Mouse (Mus musculus) lung, embryonic 14.5 days (tissue): ENCODE results near the gene Eif3c. TPM values are rescaled to one million over a fixed set of nuclear protein-coding genes. Genes with fewer than 3 reads are reported as not detected.

Experiments used
- ATAC-seq: fragments of 200-750 bp; cut with Nextera tagmentation; 2 replicates; pipeline ENCODE4 v1.8.0; 2017; ENCODE audit warnings: mild to moderate bottlenecking, moderate TSS enrichment, moderate library complexity; ENCODE audit not compliant: insufficient read depth
- DNase-seq: peaks from one replicate; pipeline ENCODE4 v3.0.0-alpha.2; 2015
- H3K27ac ChIP-seq: fragments of 300-500 bp; sonication (generic); 2 replicates; pipeline ENCODE4 v1.5.1; 2014; ENCODE audit warnings: low read depth, mild to moderate bottlenecking, moderate library complexity
- H3K27me3 ChIP-seq: fragments of 300-500 bp; sonication (generic); 2 replicates; pipeline ENCODE4 v1.6.1; 2014; ENCODE audit warnings: low read length, control low read depth; ENCODE audit not compliant: insufficient read depth
- H3K36me3 ChIP-seq: fragments of 300-500 bp; sonication (generic); 2 replicates; pipeline ENCODE4 v1.6.1; 2014; ENCODE audit warnings: control low read depth; ENCODE audit not compliant: insufficient read depth
- H3K4me1 ChIP-seq: fragments of 300-500 bp; sonication (generic); 2 replicates; pipeline ENCODE4 v1.6.1; 2014; ENCODE audit warnings: antibody characterized with exemption, control low read depth; ENCODE audit not compliant: insufficient read depth
- H3K4me2 ChIP-seq: fragments of 300-500 bp; sonication (generic); 2 replicates; pipeline ENCODE4 v1.6.1; 2014; ENCODE audit warnings: mild to moderate bottlenecking
- H3K4me3 ChIP-seq: fragments of 300-500 bp; sonication (generic); 2 replicates; pipeline ENCODE4 v1.5.1; 2014; ENCODE audit warnings: low read depth, low read length
- H3K9ac ChIP-seq: fragments of 300-500 bp; sonication (generic); 2 replicates; pipeline ENCODE4 v1.6.1; 2014
- H3K9me3 ChIP-seq: fragments of 300-500 bp; sonication (generic); 2 replicates; pipeline ENCODE4 v1.6.1; 2016; ENCODE audit warnings: low read depth, low read length, control low read depth
- CTCF ChIP-seq: IDR thresholded peaks from 2 replicates; pipeline ENCODE4 v1.5.1; 2016; ENCODE audit warnings: antibody characterized with exemption, low read depth
- WGBS: fragments of 180-500 bp; shearing (Covaris S2); extraction: QIAGEN DNeasy Blood & Tissue Kit; methylation state at CpG from one replicate; pipeline ENCODE4 v1.1.7; 2014; 5-methylcytosine and 5-hydroxymethylcytosine counted together
- polyA plus RNA-seq: library from polyadenylated mRNA; unstranded; fragments of >200 nt; fragmentation: Nextera tagmentation; extraction: Ambion mirVana; gene quantifications from 2 replicates; pipeline ENCODE4 v1.2.1, GENCODE M21; 2014

Eif3c gene
- polyA plus RNA-seq, 1 experiment from 2014 or later = 169 TPM

DNA sequence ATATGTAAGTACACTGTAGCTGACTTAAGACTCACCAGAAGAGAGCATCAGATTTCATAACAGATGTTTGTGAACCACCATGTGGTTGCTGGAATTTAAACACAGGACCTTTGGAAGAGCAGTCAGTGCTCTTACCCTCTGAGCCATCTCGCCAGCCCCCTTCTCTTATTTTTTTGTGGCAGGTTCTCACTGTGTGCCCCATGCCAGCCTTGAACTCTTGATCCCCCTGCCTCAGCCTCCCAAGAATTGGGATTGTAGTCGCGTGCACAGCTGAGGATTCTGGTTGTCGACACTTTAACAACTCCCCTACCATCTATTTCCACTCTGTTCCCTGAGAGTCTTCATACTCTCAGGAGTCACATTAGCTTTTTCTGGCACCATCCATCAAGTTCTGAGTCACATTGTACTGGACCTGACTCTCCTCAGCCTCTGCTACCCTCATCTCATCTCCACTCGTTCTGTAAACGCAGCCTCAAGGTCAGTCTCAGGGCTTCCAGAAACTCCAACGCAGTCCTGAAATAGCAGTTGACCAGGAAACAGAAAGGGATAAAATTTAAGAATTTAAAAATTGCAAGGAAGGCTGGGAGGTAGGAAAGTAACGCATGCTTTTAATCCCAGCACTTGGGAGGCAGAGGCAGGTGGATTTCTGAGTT is 59.0 kb downstream of the Eif3c start:
- H3K9ac ChIP-seq = no peak overlapping the region
- no peak overlapping the region for H3K27ac ChIP-seq
- no peak overlapping the region for H3K4me2 ChIP-seq
- 70% methylated on average over 8 of the region's 8 CpGs for WGBS
- no peaks in the 10 kb centered on the region for H3K9me3 ChIP-seq
- H3K4me3 ChIP-seq = no peak overlapping the region
- H3K36me3 ChIP-seq = no peaks in the 10 kb centered on the region
- ATAC-seq = no peak
- no peaks in the 10 kb centered on the region; the same call in 1 of the 2 replicates for H3K4me1 ChIP-seq
- H3K27me3 ChIP-seq = no peaks in the 10 kb centered on the region
- DNase-seq = no peak
- TF ChIP-seq CTCF = no peak

DNA sequence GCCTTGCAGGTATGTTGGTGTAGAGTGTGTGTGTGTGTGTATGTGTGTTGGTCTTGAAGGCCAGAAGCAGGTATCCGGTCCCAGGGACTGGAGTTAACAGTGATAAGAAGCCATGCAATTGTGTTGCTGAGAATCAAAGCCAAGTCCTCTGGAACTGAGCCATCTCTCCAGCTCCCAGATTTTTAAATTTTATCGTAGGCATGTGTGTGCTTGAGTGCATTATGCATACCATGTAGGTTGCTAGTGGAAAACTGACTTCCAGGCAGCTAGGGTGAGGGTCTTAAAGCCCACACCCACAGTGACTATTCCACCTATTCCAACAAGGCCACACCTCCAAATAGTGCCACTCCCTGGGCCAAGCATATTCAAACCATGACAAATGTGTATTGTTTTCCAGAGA is 61.3 kb downstream of the Eif3c start:
- DNase-seq (no peak), ATAC-seq (no peak)
- Histone ChIP-seq H3K4me1 (no peaks in the 10 kb centered on the region; the same call in 1 of the 2 replicates), H3K4me2 (no peak overlapping the region), H3K4me3 (no peak overlapping the region), H3K9me3 (no peaks in the 10 kb centered on the region), H3K27ac (no peak overlapping the region), H3K9ac (no peak overlapping the region), H3K27me3 (no peaks in the 10 kb centered on the region), H3K36me3 (peaks cover 15% of the 10 kb centered on the region)
- WGBS = 65% methylated on average over 2 of the region's 2 CpGs
- no peak for TF ChIP-seq CTCF

DNA sequence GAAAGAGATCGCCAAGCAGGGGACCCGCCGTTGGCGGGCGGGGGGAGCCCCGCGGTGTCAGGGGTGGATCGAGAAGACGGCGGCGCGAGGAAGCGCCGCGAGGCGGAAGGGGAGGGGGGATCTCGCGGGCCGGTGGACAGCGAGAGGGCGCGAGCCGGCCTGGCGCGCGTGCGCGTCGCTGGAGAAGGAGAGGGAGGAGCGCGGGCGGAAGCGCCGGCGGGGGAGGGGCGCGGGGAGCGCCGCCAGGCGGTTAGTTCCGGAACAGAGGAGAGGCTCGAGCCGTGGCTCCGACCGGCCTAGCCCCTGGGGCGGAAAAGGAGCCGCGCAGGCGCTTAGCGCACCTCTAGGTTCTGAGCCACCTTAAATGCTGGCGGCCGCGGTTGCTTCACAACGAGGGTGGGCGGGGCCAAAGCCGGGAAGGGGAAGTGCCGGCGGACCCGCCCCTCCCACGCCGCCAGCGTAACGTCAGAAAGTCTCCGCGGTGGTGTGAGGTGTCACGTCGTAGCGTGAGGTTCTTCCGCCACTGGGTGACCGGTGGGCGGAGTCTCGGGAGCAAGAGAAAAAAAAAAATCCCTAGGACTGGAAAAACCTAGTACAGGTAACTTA is 62.8 kb downstream of the Eif3c start, which contains the start of gene Atxn2l:
Gene Atxn2l (minus strand): TSS at position 165 of the 606 bp plus-strand sequence.
- DNase-seq = peak; percentile 99
- Histone ChIP-seq H3K4me2 (peak within 1 kb of the TSS; percentile 62), H3K9me3 (no peaks in the 10 kb centered on the region), H3K4me3 (peak within 1 kb of the TSS; percentile 100), H3K4me1 (no peaks in the 10 kb centered on the region; the same call in 1 of the 2 replicates), H3K9ac (peak within 1 kb of the TSS; percentile 99), H3K27ac (peak within 1 kb of the TSS; percentile 100), H3K27me3 (no peaks in the 10 kb centered on the region), H3K36me3 (peaks cover 30% of the 10 kb centered on the region)
- TF ChIP-seq CTCF = peak; percentile 53
- WGBS = under 1% methylated on average over 61 of the region's 72 CpGs
- ATAC-seq = peak; percentile 92

DNA sequence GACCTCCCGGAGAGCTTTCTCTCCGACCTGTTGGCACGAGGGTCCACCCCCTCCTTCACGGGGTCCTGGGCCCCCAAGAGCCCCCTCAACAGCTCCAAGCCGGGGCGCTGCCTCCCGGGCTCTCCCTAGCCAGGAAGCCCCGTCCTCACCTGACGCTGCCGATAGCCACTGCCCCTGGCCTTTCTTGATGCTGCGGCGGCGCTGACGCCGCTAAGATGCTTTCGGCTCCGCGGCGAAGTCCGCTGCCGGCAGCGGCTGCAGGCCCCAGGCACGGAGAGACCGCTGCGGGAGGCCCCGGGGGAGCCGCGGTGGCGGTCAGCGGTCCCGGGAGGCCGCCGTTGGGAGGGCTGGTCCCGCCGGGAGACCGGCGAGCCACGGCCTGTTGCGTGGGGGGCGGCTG is 63.5 kb downstream of the Eif3c start:
- Histone ChIP-seq H3K4me3 (peak overlapping the region; percentile 100), H3K27me3 (no peaks in the 10 kb centered on the region), H3K4me1 (no peaks in the 10 kb centered on the region; the same call in 1 of the 2 replicates), H3K27ac (peak overlapping the region; percentile 100), H3K9me3 (no peaks in the 10 kb centered on the region), H3K9ac (peak overlapping the region; percentile 99), H3K4me2 (peak overlapping the region; percentile 62), H3K36me3 (peaks cover 36% of the 10 kb centered on the region)
- TF ChIP-seq CTCF = no peak
- WGBS = under 1% methylated on average over 40 of the region's 40 CpGs
- DNase-seq (no peak), ATAC-seq (no peak)

DNA sequence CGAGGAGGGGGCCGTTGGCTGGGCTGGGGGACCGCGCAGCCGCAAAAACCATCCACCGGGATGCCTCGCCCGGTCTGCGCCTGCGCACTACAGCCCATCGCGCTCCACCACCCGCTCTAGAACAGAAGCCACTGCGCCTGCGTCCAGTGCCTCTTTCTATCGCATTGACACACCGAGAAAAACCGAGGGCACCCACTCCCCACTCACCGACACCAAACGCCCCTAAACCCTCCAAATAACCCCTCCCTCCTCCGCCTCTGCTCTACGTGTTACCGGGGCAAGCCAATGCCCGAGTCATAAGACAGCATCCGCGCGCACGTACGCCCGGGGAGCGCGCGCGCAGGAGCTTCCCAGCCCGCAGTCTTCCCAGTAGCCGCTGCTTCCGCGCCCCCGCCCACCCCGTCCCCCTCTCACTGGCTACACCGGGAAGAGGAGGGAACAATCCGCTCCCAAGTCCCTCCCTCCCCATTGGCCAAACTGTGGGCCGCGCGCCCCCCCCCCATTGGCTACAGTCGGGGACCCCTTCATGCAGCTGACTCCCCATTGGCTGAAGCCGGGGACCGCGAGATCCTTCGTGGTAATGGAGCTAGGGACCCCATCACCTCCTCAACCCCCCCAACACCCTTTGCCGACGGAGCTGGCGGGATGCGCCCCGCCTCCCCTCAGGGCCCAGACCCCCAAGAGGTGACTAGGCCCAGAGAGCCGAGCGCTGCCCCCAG is 64.0 kb downstream of the Eif3c start:
- H3K27me3 ChIP-seq = no peaks in the 10 kb centered on the region
- TF ChIP-seq CTCF = no peak
- DNase-seq (peak; percentile 94), ATAC-seq (peak; percentile 88)
- peak overlapping the region; percentile 62 for H3K4me2 ChIP-seq
- no peaks in the 10 kb centered on the region for H3K9me3 ChIP-seq
- peak overlapping the region; percentile 100 for H3K4me3 ChIP-seq
- H3K36me3 ChIP-seq = peaks cover 42% of the 10 kb centered on the region
- H3K9ac ChIP-seq = peak overlapping the region; percentile 99
- WGBS = under 1% methylated on average over 52 of the region's 57 CpGs
- H3K4me1 ChIP-seq = no peaks in the 10 kb centered on the region; the same call in 1 of the 2 replicates
- peak overlapping the region; percentile 100 for H3K27ac ChIP-seq

DNA sequence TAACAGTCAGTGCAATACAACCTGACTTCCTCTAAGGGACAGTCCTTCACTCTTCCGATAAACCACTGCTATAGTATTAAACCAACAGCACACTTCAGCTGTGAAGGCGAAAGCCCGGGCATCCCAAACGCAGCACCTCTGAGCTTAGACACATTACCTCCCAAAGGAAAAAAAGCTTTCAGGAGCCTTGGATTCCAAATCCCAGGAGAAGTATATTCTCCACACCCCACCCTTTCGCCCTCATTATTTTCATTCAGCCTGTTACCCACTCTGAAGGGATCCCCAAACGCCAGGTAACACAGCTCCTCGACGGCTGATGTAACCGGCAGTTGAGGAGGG is 64.6 kb downstream of the Eif3c start:
- peak overlapping the region; percentile 66 for H3K9ac ChIP-seq
- H3K4me3 ChIP-seq = peak overlapping the region; percentile 100
- peak overlapping the region; percentile 100 for H3K27ac ChIP-seq
- TF ChIP-seq CTCF = no peak
- H3K36me3 ChIP-seq = peaks cover 47% of the 10 kb centered on the region
- no peaks in the 10 kb centered on the region; the same call in 1 of the 2 replicates for H3K4me1 ChIP-seq
- no peaks in the 10 kb centered on the region for H3K9me3 ChIP-seq
- ATAC-seq = no peak
- no peaks in the 10 kb centered on the region for H3K27me3 ChIP-seq
- no peak for DNase-seq
- peak overlapping the region; percentile 62 for H3K4me2 ChIP-seq
- 3% methylated on average over 9 of the region's 9 CpGs for WGBS

DNA sequence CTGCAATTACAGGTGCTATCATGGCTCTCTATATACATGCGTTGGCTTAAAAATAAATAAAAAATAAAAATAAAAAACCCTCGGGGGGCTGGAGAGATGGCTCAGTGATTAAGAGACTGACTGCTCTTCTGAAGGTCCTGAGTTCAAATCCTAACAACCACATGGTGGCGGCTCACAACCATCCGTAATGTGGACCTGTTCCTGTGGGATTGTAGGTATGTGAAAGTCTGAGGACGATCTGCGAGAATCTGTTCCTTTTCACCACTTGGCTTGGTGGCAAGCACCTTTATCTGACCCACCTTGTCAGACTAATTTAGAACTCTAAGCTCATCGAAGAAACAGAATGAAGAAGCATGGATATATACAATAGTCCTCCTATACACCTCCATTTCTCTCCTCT is 66.8 kb downstream of the Eif3c start:
- Histone ChIP-seq H3K4me1 (no peaks in the 10 kb centered on the region; the same call in 1 of the 2 replicates), H3K27ac (no peak overlapping the region), H3K9ac (no peak overlapping the region), H3K4me2 (no peak overlapping the region), H3K27me3 (no peaks in the 10 kb centered on the region), H3K4me3 (no peak overlapping the region), H3K9me3 (no peaks in the 10 kb centered on the region), H3K36me3 (peaks cover 69% of the 10 kb centered on the region)
- 91% methylated on average over 7 of the region's 7 CpGs for WGBS
- ATAC-seq (no peak), DNase-seq (no peak)
- no peak for TF ChIP-seq CTCF
